Mouse (Mus musculus): ENCODE measurements around the gene Hdac2. TPM values are rescaled to one million over a fixed set of nuclear protein-coding genes. Genes with fewer than 3 reads are reported as not detected.

The Hdac2 gene
- polyA plus RNA-seq, 1 experiment from 2014 or later: 103 TPM

- Histone ChIP-seq H3K27ac (no peak overlapping the region), H3K27me3 (replicated peaks) (no peaks in the 10 kb centered on the region), H3K4me1 (no peaks in the 10 kb centered on the region), H3K9ac (no peak overlapping the region), H3K36me3 (no peaks in the 10 kb centered on the region), H3K4me2 (no peak overlapping the region), H3K4me3 (no peak overlapping the region), H3K9me3 (replicated peaks) (no peaks in the 10 kb centered on the region)
- ATAC-seq: no peak
- 40% methylated on average over 8 of the region's 8 CpGs for WGBS (ENCODE audit: insufficient replicate concordance)
Observed at GRCm38 (mm10) chr10:37014274-37015107, 40.1 kb downstream of the Hdac2 start.

- 26% methylated on average over 2 of the region's 2 CpGs for WGBS (ENCODE audit: insufficient replicate concordance)
- no peaks in the 10 kb centered on the region for H3K27me3 ChIP-seq (replicated peaks)
- no peaks in the 10 kb centered on the region for H3K9me3 ChIP-seq (replicated peaks)
- H3K27ac ChIP-seq: no peak overlapping the region
- H3K4me3 ChIP-seq: no peak overlapping the region
- no peaks in the 10 kb centered on the region for H3K4me1 ChIP-seq
- H3K36me3 ChIP-seq: no peaks in the 10 kb centered on the region
- no peak overlapping the region for H3K9ac ChIP-seq
- H3K4me2 ChIP-seq: no peak overlapping the region
- no peak for ATAC-seq
Observed at GRCm38 (mm10) chr10:37015729-37016128, 41.4 kb downstream of the Hdac2 start.

GRCm38 (mm10) chr10:37016200-37016599 lies 41.9 kb downstream of the Hdac2 start:
- Histone ChIP-seq H3K4me3 (no peak overlapping the region), H3K9me3 (replicated peaks) (no peaks in the 10 kb centered on the region), H3K4me1 (no peaks in the 10 kb centered on the region), H3K27me3 (replicated peaks) (no peaks in the 10 kb centered on the region), H3K4me2 (no peak overlapping the region), H3K9ac (no peak overlapping the region), H3K27ac (no peak overlapping the region), H3K36me3 (no peaks in the 10 kb centered on the region)
- no peak for ATAC-seq
- 68% methylated on average over 2 of the region's 2 CpGs for WGBS (ENCODE audit: insufficient replicate concordance)

- Histone ChIP-seq H3K9ac (no peak overlapping the region), H3K4me2 (no peak overlapping the region), H3K36me3 (no peaks in the 10 kb centered on the region), H3K9me3 (replicated peaks) (no peaks in the 10 kb centered on the region), H3K27me3 (replicated peaks) (no peaks in the 10 kb centered on the region), H3K4me3 (no peak overlapping the region), H3K27ac (no peak overlapping the region), H3K4me1 (no peaks in the 10 kb centered on the region)
- 54% methylated on average over 1 of the region's 1 CpGs for WGBS (ENCODE audit: insufficient replicate concordance)
- no peak for ATAC-seq
Observed at GRCm38 (mm10) chr10:37024301-37024700, 50.0 kb downstream of the Hdac2 start.

GRCm38 (mm10) chr10:37028651-37029050 lies 54.3 kb downstream of the Hdac2 start:
- WGBS (ENCODE audit: insufficient replicate concordance): 70% methylated on average over 2 of the region's 2 CpGs
- H3K27me3 ChIP-seq (replicated peaks): no peaks in the 10 kb centered on the region
- no peak overlapping the region for H3K27ac ChIP-seq
- H3K9me3 ChIP-seq (replicated peaks): no peaks in the 10 kb centered on the region
- H3K4me1 ChIP-seq: no peaks in the 10 kb centered on the region
- H3K4me2 ChIP-seq: no peak overlapping the region
- no peaks in the 10 kb centered on the region for H3K36me3 ChIP-seq
- H3K9ac ChIP-seq: no peak overlapping the region
- no peak overlapping the region for H3K4me3 ChIP-seq
- ATAC-seq: no peak

GRCm38 (mm10) chr10:37035090-37035497 lies 60.8 kb downstream of the Hdac2 start:
- Histone ChIP-seq H3K36me3 (no peaks in the 10 kb centered on the region), H3K27ac (no peak overlapping the region), H3K27me3 (replicated peaks) (no peaks in the 10 kb centered on the region), H3K4me3 (no peak overlapping the region), H3K4me2 (no peak overlapping the region), H3K9ac (no peak overlapping the region), H3K9me3 (replicated peaks) (no peaks in the 10 kb centered on the region), H3K4me1 (no peaks in the 10 kb centered on the region)
- 65% methylated on average over 7 of the region's 7 CpGs for WGBS (ENCODE audit: insufficient replicate concordance)
- ATAC-seq: no peak

GRCm38 (mm10) chr10:37047661-37048098 lies 73.3 kb downstream of the Hdac2 start:
- no peak overlapping the region for H3K27ac ChIP-seq
- H3K36me3 ChIP-seq: no peaks in the 10 kb centered on the region
- ATAC-seq: no peak
- WGBS (ENCODE audit: insufficient replicate concordance): 72% methylated on average over 8 of the region's 8 CpGs
- H3K9me3 ChIP-seq (replicated peaks): no peaks in the 10 kb centered on the region
- H3K9ac ChIP-seq: no peak overlapping the region
- no peaks in the 10 kb centered on the region for H3K4me1 ChIP-seq
- H3K27me3 ChIP-seq (replicated peaks): no peaks in the 10 kb centered on the region
- H3K4me3 ChIP-seq: no peak overlapping the region
- H3K4me2 ChIP-seq: no peak overlapping the region

Other genes starting within 250 kb of the Hdac2 start
- 34.9 and 37.0 TPM in 2 replicates for gene Marcks, start 164.4 kb downstream of the Hdac2 start, polyA plus RNA-seq (2016; fragmentation: Nextera tagmentation; extraction: Ambion mirVana)